Mouse (Mus musculus) stomach, embryonic 16.5 days (tissue): ENCODE results near the gene Egln3. TPM values are rescaled to one million over a fixed set of nuclear protein-coding genes. Genes with fewer than 3 reads are reported as not detected.
A peak's percentile ranks its signal among the peaks of the same experiment; 100 is the strongest.

ENCODE experiments used
- ATAC-seq: fragments of 200-750 bp; cut with Nextera tagmentation; 2 replicates; pipeline ENCODE4 v1.8.0; 2017; ENCODE audit warnings: moderate number of reproducible peaks, moderate TSS enrichment; ENCODE audit not compliant: insufficient read depth, low FRiP score
- H3K27ac ChIP-seq: fragments of 300-500 bp; sonication (generic); 2 replicates; pipeline ENCODE4 v1.5.1; 2014; ENCODE audit warnings: low read length
- H3K27me3 ChIP-seq: fragments of 300-500 bp; sonication (generic); 2 replicates; pipeline ENCODE4 v1.6.1; 2014; ENCODE audit warnings: low read length, control low read depth, mixed read lengths; ENCODE audit not compliant: control insufficient read depth, insufficient read depth
- H3K36me3 ChIP-seq: fragments of 300-500 bp; sonication (generic); 2 replicates; pipeline ENCODE4 v1.6.1; 2014; ENCODE audit warnings: low read length; ENCODE audit not compliant: control insufficient read depth, insufficient read depth
- H3K4me1 ChIP-seq: fragments of 300-500 bp; sonication (generic); 2 replicates; pipeline ENCODE4 v1.6.1; 2014; ENCODE audit warnings: low read length, control low read depth, mixed read lengths; ENCODE audit not compliant: control insufficient read depth, insufficient read depth
- H3K4me2 ChIP-seq: fragments of 300-500 bp; sonication (generic); 2 replicates; pipeline ENCODE4 v1.6.1; 2014; ENCODE audit warnings: low read depth, low read length, mixed read lengths
- H3K4me3 ChIP-seq: fragments of 300-500 bp; sonication (generic); replicated peaks from 2 replicates; pipeline ENCODE4 v1.5.1; 2014; ENCODE audit warnings: mild to moderate bottlenecking, low read length
- H3K9ac ChIP-seq: fragments of 300-500 bp; sonication (generic); 2 replicates; pipeline ENCODE4 v1.6.1; 2014; ENCODE audit warnings: low read length
- H3K9me3 ChIP-seq: fragments of 300-500 bp; sonication (generic); replicated peaks from 2 replicates; pipeline ENCODE4 v1.6.1; 2016; ENCODE audit warnings: low read length, control low read depth; ENCODE audit not compliant: control insufficient read depth
- WGBS: fragments of 180-500 bp; shearing (Covaris S2); extraction: QIAGEN DNeasy Blood & Tissue Kit; methylation state at CpG from one replicate; pipeline ENCODE4 v1.1.7; 2014; 5-methylcytosine and 5-hydroxymethylcytosine counted together
- polyA plus RNA-seq: library from polyadenylated mRNA; unstranded; fragments of >200 nt; fragmentation: Nextera tagmentation; extraction: Ambion mirVana; gene quantifications from 2 replicates; pipeline ENCODE4 v1.2.1, GENCODE M21; 2015

Gene Egln3
- polyA plus RNA-seq, 1 experiment from 2014 or later, result 59.8 TPM

DNA sequence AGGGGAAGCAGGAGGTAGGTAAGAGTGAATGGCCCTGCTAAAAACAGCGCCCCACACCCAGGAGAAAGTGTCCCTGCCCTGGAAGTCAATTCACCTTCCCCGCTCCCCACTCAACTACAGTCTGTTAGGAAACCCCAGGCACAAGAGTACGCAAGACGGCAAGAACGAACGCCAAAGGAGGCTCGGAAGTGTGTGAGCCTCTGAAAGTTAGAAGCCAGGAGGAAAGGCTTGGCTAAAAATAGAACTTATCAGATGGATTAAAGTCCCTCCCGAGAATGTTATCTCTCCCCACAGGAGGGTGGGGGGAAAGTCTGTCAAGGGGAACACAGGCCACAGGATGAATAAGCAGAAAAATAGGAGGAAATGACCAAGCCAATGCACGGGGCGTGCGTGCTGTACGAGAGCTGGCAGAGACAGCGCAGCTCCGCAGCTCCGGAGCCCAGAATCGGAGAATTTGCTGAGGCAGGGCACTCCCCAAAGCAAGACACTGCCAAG, 41.0 kb downstream of the Egln3 start:
- H3K36me3 ChIP-seq, result no peaks in the 10 kb centered on the region
- peak overlapping the region; percentile 35 for H3K4me3 ChIP-seq
- no peaks in the 10 kb centered on the region; the same call in 1 of the 2 replicates for H3K9me3 ChIP-seq
- H3K4me2 ChIP-seq, result peak overlapping the region; percentile 64
- H3K9ac ChIP-seq, result peak overlapping the region; percentile 66
- H3K27ac ChIP-seq, result peak overlapping the region; percentile 92
- under 1% methylated on average over 16 of the region's 16 CpGs for WGBS
- no peaks in the 10 kb centered on the region for H3K27me3 ChIP-seq
- peaks cover 22% of the 10 kb centered on the region for H3K4me1 ChIP-seq
- ATAC-seq, result peak; percentile 93

DNA sequence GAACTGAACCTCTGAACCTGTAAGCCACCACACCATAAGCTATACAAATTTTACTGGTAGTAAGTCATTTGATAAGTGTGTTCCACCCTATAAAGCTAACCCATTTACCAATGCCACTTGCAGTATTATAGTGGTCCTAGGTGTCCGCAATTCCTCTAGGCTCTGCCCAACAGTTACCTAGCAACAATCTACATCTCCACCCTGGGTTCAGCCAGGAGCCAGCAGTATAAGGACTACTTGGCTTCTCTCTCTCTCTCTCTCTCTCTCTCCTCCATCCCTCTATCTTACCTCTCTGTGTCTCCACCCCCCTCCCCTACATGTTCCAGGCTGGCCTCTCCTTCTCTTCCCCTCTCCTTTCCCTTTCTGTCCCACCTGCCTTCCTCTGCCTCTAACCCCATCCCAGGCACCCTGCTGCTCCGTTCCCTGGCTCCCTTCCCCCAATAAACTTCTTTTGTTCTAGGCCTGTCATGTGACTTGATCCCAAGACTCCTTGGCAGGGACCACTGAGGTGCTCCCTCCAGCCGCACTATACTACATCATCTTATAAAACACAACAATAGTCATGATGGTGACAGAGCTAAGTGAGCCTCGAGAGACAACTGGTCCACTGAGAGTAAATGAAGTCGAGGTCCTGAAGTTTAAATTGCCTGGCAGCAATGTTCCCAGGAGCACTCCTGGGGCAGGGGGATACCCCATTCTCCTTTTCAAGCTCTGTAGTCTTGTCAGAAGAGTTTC, 42.0 kb downstream of the Egln3 start:
- ATAC-seq, result no peak
- 35% methylated on average over 5 of the region's 5 CpGs for WGBS
- peaks cover 22% of the 10 kb centered on the region for H3K4me1 ChIP-seq
- no peaks in the 10 kb centered on the region for H3K9me3 ChIP-seq
- no peaks in the 10 kb centered on the region for H3K36me3 ChIP-seq
- peak overlapping the region; percentile 92 for H3K27ac ChIP-seq
- no peak overlapping the region for H3K4me3 ChIP-seq
- H3K9ac ChIP-seq, result no peak overlapping the region
- peak overlapping the region; percentile 64 for H3K4me2 ChIP-seq
- no peaks in the 10 kb centered on the region for H3K27me3 ChIP-seq

DNA sequence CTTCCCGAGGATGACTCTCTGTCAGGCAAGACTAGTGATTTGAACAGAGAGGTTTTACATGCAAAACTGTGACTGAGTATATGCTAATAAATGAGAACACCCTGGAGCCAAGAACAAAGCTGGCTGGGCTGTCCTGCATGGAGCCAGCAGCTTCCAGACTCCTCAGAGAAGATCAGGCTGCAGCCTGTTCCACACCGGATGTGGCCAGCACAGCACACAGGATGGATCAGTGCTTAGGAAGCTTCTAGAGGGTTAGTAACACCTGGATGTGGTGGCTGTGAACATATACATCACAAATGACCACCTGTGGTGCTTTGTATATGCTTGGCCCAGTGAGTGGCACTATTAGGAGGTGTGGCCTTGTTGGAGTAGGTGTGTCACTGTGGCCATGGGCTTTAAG, 43.4 kb downstream of the Egln3 start:
- H3K4me2 ChIP-seq, result no peak overlapping the region
- 77% methylated on average over 2 of the region's 2 CpGs for WGBS
- ATAC-seq, result no peak
- peaks cover 4% of the 10 kb centered on the region; the same call in 1 of the 2 replicates for H3K9me3 ChIP-seq
- H3K27me3 ChIP-seq, result no peaks in the 10 kb centered on the region
- no peak overlapping the region for H3K4me3 ChIP-seq
- no peaks in the 10 kb centered on the region for H3K36me3 ChIP-seq
- H3K4me1 ChIP-seq, result peaks cover 22% of the 10 kb centered on the region
- H3K27ac ChIP-seq, result no peak overlapping the region
- no peak overlapping the region for H3K9ac ChIP-seq

GRCm38 (mm10) chr12:54154771-54155170, 48.9 kb downstream of the Egln3 start:
- Histone ChIP-seq H3K9me3 (peaks cover 4% of the 10 kb centered on the region; the same call in 1 of the 2 replicates), H3K4me2 (no peak overlapping the region), H3K4me3 (no peak overlapping the region), H3K27ac (no peak overlapping the region), H3K36me3 (no peaks in the 10 kb centered on the region), H3K9ac (no peak overlapping the region), H3K4me1 (no peaks in the 10 kb centered on the region), H3K27me3 (no peaks in the 10 kb centered on the region)
- ATAC-seq, result no peak
- WGBS, result 74% methylated on average over 1 of the region's 1 CpGs

GRCm38 (mm10) chr12:54146943-54147556, 56.6 kb downstream of the Egln3 start:
- Histone ChIP-seq H3K27me3 (no peaks in the 10 kb centered on the region), H3K4me3 (no peak overlapping the region), H3K27ac (no peak overlapping the region), H3K9ac (no peak overlapping the region), H3K36me3 (no peaks in the 10 kb centered on the region), H3K9me3 (no peaks in the 10 kb centered on the region), H3K4me2 (no peak overlapping the region), H3K4me1 (no peaks in the 10 kb centered on the region)
- WGBS, result 31% methylated on average over 12 of the region's 12 CpGs
- ATAC-seq, result no peak
